Mouse (Mus musculus) small intestine, adult 2 months (tissue): Measurements from ENCODE around the gene Qrfp.

Experiments
- CTCF ChIP-seq: fragments of 200-500 bp; IDR thresholded peaks from 2 replicates; pipeline ENCODE4 v1.5.1; 2012; ENCODE audit warnings: low read depth, mild to moderate bottlenecking, control low read depth, inconsistent platforms, low read length, moderate library complexity, mixed read lengths; ENCODE audit not compliant: insufficient replicate concordance, insufficient read length; ENCODE audit errors: extremely low read depth
- POLR2A ChIP-seq: fragments of 200-500 bp; IDR thresholded peaks from 2 replicates; pipeline ENCODE4 v1.6.1; 2012; ENCODE audit warnings: low read depth, mild to moderate bottlenecking, control low read depth, inconsistent platforms, low read length, moderate library complexity

DNA sequence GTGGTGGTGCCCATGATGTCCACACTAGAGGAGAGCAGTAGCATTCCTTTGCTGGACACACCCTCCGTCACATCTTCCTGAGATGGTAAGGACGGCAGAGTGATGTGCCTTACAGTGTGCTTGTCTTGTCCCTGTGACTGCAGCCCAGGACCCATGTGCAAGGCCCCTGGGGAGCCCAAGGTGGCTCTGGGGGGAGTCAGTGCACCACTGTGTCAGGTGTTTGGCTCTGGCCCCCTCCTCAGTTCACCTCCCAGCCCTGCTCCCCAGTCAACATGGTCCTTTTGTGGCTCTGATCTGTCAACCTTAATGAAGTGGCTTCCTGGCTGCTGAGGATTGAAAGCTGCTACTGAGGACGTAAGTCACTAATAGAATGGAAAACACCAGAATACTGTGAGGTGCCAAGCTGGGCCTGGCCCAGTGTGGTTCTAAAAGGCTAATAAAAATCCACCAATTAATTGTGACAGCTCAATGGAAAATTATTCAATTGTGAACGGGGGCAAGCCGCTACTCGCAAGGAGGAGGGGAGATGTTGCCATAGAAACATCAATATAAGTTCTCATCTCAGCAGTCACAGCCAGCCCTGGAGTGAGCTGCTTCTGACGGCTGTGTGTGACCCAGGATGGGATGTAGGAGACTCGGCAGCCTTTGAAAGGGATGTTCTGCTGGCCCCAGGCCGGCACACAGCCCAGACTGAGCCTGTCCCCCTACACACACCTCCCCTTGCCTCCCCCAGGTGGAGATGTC, 3.6 kb downstream of the Qrfp start:
- TF ChIP-seq POLR2A (no peak), CTCF (no peak)
